Mouse (Mus musculus): Measurements from ENCODE around the gene Piwil1. TPM values are rescaled to one million over a fixed set of nuclear protein-coding genes. Genes with fewer than 3 reads are reported as not detected.
"Not testable (repeated sequence)": the region's sequence is repeated elsewhere in the genome, so short reads cannot be mapped to it uniquely, and the experiment has no call there.

Gene Piwil1
- polyA plus RNA-seq, 1 experiment from 2014 or later: not detected

DNA sequence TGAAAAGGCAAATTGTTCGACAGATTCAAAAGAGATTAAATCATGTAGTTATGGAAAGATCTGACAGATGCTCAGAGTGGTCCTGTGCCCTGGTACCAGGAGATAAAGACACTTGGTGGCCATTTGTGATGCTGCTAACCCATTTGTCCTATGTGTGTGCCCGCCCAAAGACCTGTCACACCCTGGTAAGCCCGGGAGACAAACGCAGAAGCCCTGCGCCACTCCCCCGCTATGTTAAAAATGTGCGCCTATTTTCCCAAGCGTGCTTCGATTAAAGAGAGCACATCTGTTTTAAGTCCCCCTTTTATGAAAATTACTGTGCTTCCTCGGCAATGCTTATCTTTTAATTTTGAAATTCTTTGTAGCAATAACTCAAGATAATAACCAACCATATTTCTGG lies 1.4 kb downstream of the Piwil1 start:
- ATAC-seq (no peak), DNase-seq (ENCODE audit: low spot score) (no peak)
- Histone ChIP-seq H3K27ac (ENCODE audit: low read depth, low read length) (no peak overlapping the region), H3K36me3 (ENCODE audit: control insufficient read depth, insufficient read depth, low read length) (no peaks in the 10 kb centered on the region), H3K4me1 (ENCODE audit: control insufficient read depth, insufficient read depth, low read length) (no peaks in the 10 kb centered on the region), H3K27me3 (replicated peaks; ENCODE audit: control insufficient read depth, insufficient read depth, low read length) (no peaks in the 10 kb centered on the region), H3K4me2 (ENCODE audit: low read length) (no peak overlapping the region), H3K4me3 (ENCODE audit: low read depth, low read length) (no peak overlapping the region), H3K9me3 (replicated peaks; ENCODE audit: control insufficient read depth, low read length) (no peaks in the 10 kb centered on the region), H3K9ac (ENCODE audit: low read length) (no peak overlapping the region)
- 15% methylated on average over 10 of the region's 10 CpGs for WGBS

DNA sequence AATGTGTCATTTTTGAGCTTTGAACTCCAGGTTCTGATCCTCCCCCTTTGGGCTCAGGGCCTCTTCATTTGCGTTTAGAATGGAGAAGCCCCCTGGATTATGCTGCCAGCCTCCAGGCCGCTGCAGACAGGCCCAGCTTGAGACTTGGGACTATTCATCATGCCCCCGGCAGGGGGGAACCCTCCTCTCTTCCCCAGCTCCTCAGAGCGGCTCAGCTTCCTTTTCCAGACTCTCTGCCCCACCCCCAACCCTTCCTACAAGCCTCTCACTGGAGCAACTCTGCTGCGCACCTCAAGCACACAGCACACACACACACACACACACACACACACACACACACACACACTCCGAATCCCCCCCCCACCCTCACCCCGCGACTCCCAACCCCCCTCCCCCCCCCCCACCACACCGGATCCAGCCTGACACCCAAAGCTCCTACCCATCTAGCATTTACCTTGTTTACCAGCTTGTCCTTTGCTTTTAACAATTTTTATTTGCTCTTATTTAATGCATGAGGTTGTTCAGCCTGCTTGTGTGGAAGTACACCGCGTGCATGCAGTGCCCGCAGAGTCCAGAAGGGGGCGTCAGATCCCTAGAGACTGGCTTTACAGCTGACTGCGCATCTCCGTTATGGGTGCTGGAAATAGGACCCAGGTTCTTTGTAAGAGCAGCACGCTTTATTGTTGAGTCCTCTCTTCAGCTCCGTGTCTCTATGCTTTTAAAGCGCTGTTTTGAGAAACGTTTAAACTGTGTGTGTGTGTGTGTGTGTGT lies 2.0 kb downstream of the Piwil1 start:
- H3K27ac ChIP-seq (ENCODE audit: low read depth, low read length): no peak overlapping the region
- no peaks in the 10 kb centered on the region for H3K4me1 ChIP-seq (ENCODE audit: control insufficient read depth, insufficient read depth, low read length)
- WGBS: 42% methylated on average over 16 of the region's 19 CpGs
- no peak overlapping the region for H3K4me2 ChIP-seq (ENCODE audit: low read length)
- H3K4me3 ChIP-seq (ENCODE audit: low read depth, low read length): no peak overlapping the region
- DNase-seq (ENCODE audit: low spot score) (peak; percentile 72), ATAC-seq (peak; percentile 34; the same call in 1 of the 2 replicates)
- no peaks in the 10 kb centered on the region for H3K36me3 ChIP-seq (ENCODE audit: control insufficient read depth, insufficient read depth, low read length)
- H3K27me3 ChIP-seq (replicated peaks; ENCODE audit: control insufficient read depth, insufficient read depth, low read length): no peaks in the 10 kb centered on the region
- H3K9me3 ChIP-seq (replicated peaks; ENCODE audit: control insufficient read depth, low read length): no peaks in the 10 kb centered on the region
- H3K9ac ChIP-seq (ENCODE audit: low read length): no peak overlapping the region

DNA sequence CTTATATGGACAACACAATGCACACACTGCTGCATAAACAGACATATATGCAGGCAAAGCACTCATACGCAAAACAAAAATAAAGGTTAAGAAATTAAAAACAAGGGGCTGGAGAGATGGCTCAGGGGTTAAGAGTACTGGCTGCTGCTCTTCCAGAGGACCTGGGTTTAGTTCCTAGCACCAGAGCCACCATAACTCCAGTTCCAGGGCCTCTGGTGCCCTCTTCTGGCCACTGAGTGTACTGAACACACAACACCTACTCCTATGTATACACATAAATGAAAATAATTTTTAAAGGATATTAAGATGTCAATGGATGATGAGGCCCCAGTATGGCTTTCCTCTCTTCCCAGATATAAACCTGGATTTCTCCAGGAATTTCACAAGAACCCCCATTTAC lies 4.1 kb downstream of the Piwil1 start:
- ATAC-seq (no peak), DNase-seq (ENCODE audit: low spot score) (no peak)
- H3K9ac ChIP-seq (ENCODE audit: low read length): no peak overlapping the region
- H3K36me3 ChIP-seq (ENCODE audit: control insufficient read depth, insufficient read depth, low read length): no peaks in the 10 kb centered on the region
- H3K9me3 ChIP-seq (replicated peaks; ENCODE audit: control insufficient read depth, low read length): no peaks in the 10 kb centered on the region
- WGBS: 93% methylated on average over 1 of the region's 1 CpGs
- no peaks in the 10 kb centered on the region for H3K4me1 ChIP-seq (ENCODE audit: control insufficient read depth, insufficient read depth, low read length)
- H3K27me3 ChIP-seq (replicated peaks; ENCODE audit: control insufficient read depth, insufficient read depth, low read length): no peaks in the 10 kb centered on the region
- H3K4me3 ChIP-seq (ENCODE audit: low read depth, low read length): no peak overlapping the region
- H3K4me2 ChIP-seq (ENCODE audit: low read length): no peak overlapping the region
- no peak overlapping the region for H3K27ac ChIP-seq (ENCODE audit: low read depth, low read length)

DNA sequence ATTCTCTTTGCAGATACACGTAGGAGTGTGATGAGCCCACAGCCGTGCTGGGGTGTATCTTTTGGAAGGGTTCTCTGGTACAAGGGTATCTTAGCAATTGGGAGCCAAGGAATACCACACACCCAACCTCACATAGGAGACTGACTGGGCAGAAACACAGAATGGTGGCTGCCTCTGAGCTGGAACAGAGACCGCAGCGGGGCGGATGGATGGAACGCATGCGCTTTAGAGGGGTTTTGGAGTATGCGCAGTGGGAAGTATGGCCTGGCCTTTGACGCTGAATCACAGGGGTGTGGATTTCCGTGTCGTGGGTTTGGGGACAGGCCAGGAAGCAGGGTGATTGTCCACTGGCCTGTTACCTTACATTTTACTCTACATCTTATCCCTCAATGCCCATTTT lies 4.9 kb downstream of the Piwil1 start:
- Histone ChIP-seq H3K4me3 (ENCODE audit: low read depth, low read length) (no peak overlapping the region), H3K9ac (ENCODE audit: low read length) (no peak overlapping the region), H3K36me3 (ENCODE audit: control insufficient read depth, insufficient read depth, low read length) (no peaks in the 10 kb centered on the region), H3K4me1 (ENCODE audit: control insufficient read depth, insufficient read depth, low read length) (no peaks in the 10 kb centered on the region), H3K4me2 (ENCODE audit: low read length) (no peak overlapping the region), H3K9me3 (replicated peaks; ENCODE audit: control insufficient read depth, low read length) (no peaks in the 10 kb centered on the region), H3K27ac (ENCODE audit: low read depth, low read length) (no peak overlapping the region), H3K27me3 (replicated peaks; ENCODE audit: control insufficient read depth, insufficient read depth, low read length) (no peaks in the 10 kb centered on the region)
- DNase-seq (ENCODE audit: low spot score): no peak
- WGBS: 89% methylated on average over 11 of the region's 11 CpGs
- ATAC-seq: no peak

DNA sequence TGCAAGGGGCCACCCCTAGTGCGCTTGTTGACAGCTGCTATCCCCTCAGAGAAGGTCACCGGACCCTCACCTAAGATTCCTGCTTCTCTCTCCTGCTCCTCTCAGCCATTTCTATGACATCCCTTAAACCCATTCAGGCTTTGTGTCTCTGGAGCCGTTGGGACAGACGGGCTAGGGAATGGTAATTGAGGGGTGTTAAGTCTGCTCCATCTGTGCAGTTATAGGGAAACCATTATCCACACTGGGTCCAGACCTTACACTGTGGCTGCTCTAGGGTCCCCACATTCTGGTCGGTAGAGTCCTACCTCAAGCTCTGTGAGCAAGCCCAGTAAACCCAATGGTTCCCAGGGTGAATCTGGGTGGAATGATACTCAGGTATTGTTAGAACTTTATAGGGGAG lies 6.6 kb downstream of the Piwil1 start:
- Histone ChIP-seq H3K27ac (ENCODE audit: low read depth, low read length) (no peak overlapping the region), H3K4me3 (ENCODE audit: low read depth, low read length) (no peak overlapping the region), H3K4me1 (ENCODE audit: control insufficient read depth, insufficient read depth, low read length) (no peaks in the 10 kb centered on the region), H3K9ac (ENCODE audit: low read length) (no peak overlapping the region), H3K27me3 (replicated peaks; ENCODE audit: control insufficient read depth, insufficient read depth, low read length) (no peaks in the 10 kb centered on the region), H3K9me3 (replicated peaks; ENCODE audit: control insufficient read depth, low read length) (no peaks in the 10 kb centered on the region), H3K4me2 (ENCODE audit: low read length) (no peak overlapping the region), H3K36me3 (ENCODE audit: control insufficient read depth, insufficient read depth, low read length) (no peaks in the 10 kb centered on the region)
- WGBS: 73% methylated on average over 5 of the region's 5 CpGs
- DNase-seq (ENCODE audit: low spot score): peak; percentile 51
- peak; percentile 77 for ATAC-seq

DNA sequence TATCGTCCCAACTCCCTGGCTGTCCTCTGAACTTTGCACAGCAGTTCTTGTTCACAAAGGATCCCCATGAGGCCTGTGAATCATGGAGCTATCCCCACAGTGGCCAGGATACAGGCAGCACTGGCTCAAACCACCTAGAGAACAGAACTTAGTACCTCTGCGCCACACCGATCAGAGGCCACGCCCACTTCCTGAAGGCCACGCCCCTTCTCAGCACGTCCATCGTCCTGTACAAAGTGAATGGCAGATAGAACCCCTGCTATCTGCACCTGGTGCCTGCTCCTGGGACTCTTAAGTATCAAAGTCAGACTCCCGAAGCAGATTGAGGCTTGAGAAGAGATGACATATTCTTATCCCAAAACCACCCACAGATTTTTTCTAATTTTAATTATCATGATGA lies 8.3 kb downstream of the Piwil1 start:
- H3K4me3 ChIP-seq (ENCODE audit: low read depth, low read length): no peak overlapping the region
- H3K27me3 ChIP-seq (replicated peaks; ENCODE audit: control insufficient read depth, insufficient read depth, low read length): no peaks in the 10 kb centered on the region
- no peaks in the 10 kb centered on the region for H3K9me3 ChIP-seq (replicated peaks; ENCODE audit: control insufficient read depth, low read length)
- ATAC-seq (no peak), DNase-seq (ENCODE audit: low spot score) (no peak)
- 22% methylated on average over 8 of the region's 8 CpGs for WGBS
- no peak overlapping the region for H3K9ac ChIP-seq (ENCODE audit: low read length)
- no peak overlapping the region for H3K4me2 ChIP-seq (ENCODE audit: low read length)
- H3K27ac ChIP-seq (ENCODE audit: low read depth, low read length): no peak overlapping the region
- H3K36me3 ChIP-seq (ENCODE audit: control insufficient read depth, insufficient read depth, low read length): no peaks in the 10 kb centered on the region
- H3K4me1 ChIP-seq (ENCODE audit: control insufficient read depth, insufficient read depth, low read length): no peaks in the 10 kb centered on the region

DNA sequence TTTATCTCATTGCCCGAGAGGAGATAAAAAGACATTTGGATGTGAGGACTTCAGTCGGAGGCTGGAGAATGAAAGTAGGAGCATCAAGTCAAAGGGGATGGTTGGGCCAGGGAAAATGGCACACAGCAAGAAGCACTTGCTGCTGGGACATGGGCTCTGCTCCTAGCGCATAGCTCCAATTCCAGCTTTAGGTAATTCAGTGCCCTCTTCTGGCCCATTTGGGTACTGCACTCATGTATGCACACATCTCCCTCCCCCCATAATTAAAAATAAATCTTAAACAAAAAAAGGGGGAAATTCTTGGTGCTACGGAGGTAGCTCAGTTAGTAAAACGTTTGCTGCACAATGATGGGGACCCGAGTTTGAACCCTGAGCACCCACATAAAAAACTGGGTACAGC lies 9.5 kb downstream of the Piwil1 start:
- no peak overlapping the region for H3K27ac ChIP-seq (ENCODE audit: low read depth, low read length)
- H3K27me3 ChIP-seq (replicated peaks; ENCODE audit: control insufficient read depth, insufficient read depth, low read length): no peaks in the 10 kb centered on the region
- no peak overlapping the region for H3K4me2 ChIP-seq (ENCODE audit: low read length)
- no peak overlapping the region for H3K9ac ChIP-seq (ENCODE audit: low read length)
- no peak overlapping the region for H3K4me3 ChIP-seq (ENCODE audit: low read depth, low read length)
- no peaks in the 10 kb centered on the region for H3K9me3 ChIP-seq (replicated peaks; ENCODE audit: control insufficient read depth, low read length)
- DNase-seq (ENCODE audit: low spot score): peak; percentile 22
- WGBS: 88% methylated on average over 6 of the region's 6 CpGs
- H3K36me3 ChIP-seq (ENCODE audit: control insufficient read depth, insufficient read depth, low read length): no peaks in the 10 kb centered on the region
- no peak for ATAC-seq
- H3K4me1 ChIP-seq (ENCODE audit: control insufficient read depth, insufficient read depth, low read length): no peaks in the 10 kb centered on the region

DNA sequence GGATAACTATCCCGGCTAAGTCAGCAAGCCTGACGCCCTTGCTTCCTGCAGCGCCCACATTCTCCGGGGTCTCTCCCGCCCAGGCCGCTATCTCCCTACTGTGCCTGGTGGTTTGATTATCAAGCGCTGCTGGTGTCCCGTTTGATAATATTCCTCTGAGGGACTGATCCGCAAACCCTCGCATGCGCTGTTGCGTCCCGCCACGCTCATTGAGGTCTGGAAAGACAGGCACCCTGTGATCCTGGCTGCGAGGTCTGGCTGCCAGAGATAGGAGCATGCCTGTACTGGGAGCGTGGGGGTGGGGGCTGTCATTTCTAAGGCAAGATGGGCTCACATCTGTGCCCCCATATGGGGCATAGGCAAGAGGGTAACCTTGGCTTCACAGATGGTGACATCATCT lies 12.8 kb downstream of the Piwil1 start:
- Histone ChIP-seq H3K9me3 (replicated peaks; ENCODE audit: control insufficient read depth, low read length) (0 out of 2 replicates have a peak, but pooled peaks cover 2% of the 10 kb centered on the region), H3K4me2 (ENCODE audit: low read length) (no peak overlapping the region), H3K9ac (ENCODE audit: low read length) (no peak overlapping the region), H3K4me1 (ENCODE audit: control insufficient read depth, insufficient read depth, low read length) (no peaks in the 10 kb centered on the region), H3K27me3 (replicated peaks; ENCODE audit: control insufficient read depth, insufficient read depth, low read length) (no peaks in the 10 kb centered on the region), H3K36me3 (ENCODE audit: control insufficient read depth, insufficient read depth, low read length) (no peaks in the 10 kb centered on the region), H3K27ac (ENCODE audit: low read depth, low read length) (no peak overlapping the region), H3K4me3 (ENCODE audit: low read depth, low read length) (no peak overlapping the region)
- 81% methylated on average over 16 of the region's 16 CpGs for WGBS
- DNase-seq (ENCODE audit: low spot score) (no peak), ATAC-seq (no peak)

DNA sequence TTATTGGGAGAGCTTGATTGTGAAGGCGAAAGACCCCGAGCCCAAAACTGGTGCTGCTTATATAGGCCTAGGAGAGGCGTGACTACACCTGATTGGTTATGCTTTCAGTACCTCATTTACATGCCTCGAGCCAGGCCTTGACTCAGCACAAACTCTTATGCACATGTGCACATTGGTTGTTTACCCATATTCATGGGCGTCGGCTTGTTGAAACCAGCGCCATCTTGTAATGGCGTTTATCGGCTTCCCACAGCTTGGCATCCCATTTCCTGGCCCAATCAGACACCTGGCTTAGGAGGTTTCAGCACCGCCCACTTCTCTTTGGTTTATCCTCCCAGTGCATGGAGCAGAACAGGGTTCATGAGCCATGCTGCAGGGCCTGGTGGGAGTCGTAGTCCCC lies 18.1 kb downstream of the Piwil1 start:
- not testable (repeated sequence) for H3K9me3 ChIP-seq (replicated peaks; ENCODE audit: control insufficient read depth, low read length); H3K4me1 ChIP-seq (ENCODE audit: control insufficient read depth, insufficient read depth, low read length); H3K27ac ChIP-seq (ENCODE audit: low read depth, low read length); H3K36me3 ChIP-seq (ENCODE audit: control insufficient read depth, insufficient read depth, low read length); H3K4me3 ChIP-seq (ENCODE audit: low read depth, low read length); H3K4me2 ChIP-seq (ENCODE audit: low read length); H3K27me3 ChIP-seq (replicated peaks; ENCODE audit: control insufficient read depth, insufficient read depth, low read length); ATAC-seq; DNase-seq (ENCODE audit: low spot score); H3K9ac ChIP-seq (ENCODE audit: low read length)
- WGBS: 95% methylated on average over 11 of the region's 11 CpGs

Data from forebrain, embryonic 14.5 days (tissue).